Mouse (Mus musculus): Measurements from ENCODE around the gene Umodl1.

The Umodl1 gene

DNA sequence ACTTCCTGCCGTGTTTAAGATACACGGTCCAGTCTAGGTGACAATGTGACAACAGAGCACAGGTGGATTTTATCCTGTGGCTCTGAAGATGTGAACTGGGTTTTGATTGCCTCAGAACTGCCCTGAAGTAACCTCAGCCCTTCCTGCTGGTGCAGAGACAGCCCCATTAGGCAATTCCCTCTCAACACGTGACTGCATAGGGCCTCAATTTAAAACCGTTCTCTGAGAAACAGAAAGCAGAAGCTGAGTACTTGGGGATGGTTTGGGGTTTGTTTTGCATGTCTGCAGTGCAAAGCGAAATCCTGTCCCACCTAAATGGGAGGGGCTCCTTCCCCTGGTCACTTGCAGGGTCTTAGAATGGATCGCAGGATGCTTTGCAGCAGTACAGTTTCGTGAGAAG, 85.2 kb downstream of the Umodl1 start:
- no peak for DNase-seq

DNA sequence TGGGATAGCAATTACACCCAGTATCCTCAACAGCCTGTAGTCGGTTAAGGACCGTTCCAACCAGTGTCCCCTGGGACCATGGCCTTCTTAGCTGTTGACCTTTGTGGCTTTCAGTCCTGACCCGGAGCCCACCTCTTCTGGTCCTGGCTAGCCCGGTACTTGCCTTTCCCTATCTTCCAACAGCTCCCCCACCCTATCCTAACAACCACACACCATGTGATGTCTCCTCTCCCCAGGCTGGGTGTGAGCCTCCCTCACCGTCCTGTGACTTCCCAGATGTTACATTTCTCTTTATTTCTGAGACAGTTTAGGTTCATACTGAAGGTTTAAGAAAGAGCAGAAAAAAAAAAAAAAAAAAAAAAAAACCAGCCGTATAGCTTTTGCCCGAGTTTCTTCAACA, 86.0 kb downstream of the Umodl1 start:
- no peak for DNase-seq

DNA sequence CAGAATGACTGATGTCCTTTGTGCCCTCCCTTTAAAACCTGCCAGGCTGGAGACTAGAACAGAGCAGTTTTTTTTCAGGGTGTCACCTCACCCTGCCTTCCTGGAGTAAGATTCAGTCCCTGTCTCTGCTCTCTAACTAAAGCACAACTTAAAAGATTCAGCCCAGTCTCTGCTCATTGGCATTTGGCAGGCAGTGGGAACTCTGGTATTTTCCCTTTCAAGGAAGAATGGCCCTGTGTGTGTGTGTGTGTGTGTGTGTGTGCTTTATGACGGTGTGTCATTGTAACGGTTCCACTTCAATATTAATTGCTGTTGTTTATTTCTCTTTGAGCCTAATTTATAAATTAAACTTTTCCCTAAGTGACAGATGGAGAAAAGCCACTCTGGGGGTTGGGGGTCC, 88.3 kb downstream of the Umodl1 start:
- no peak for DNase-seq

DNA sequence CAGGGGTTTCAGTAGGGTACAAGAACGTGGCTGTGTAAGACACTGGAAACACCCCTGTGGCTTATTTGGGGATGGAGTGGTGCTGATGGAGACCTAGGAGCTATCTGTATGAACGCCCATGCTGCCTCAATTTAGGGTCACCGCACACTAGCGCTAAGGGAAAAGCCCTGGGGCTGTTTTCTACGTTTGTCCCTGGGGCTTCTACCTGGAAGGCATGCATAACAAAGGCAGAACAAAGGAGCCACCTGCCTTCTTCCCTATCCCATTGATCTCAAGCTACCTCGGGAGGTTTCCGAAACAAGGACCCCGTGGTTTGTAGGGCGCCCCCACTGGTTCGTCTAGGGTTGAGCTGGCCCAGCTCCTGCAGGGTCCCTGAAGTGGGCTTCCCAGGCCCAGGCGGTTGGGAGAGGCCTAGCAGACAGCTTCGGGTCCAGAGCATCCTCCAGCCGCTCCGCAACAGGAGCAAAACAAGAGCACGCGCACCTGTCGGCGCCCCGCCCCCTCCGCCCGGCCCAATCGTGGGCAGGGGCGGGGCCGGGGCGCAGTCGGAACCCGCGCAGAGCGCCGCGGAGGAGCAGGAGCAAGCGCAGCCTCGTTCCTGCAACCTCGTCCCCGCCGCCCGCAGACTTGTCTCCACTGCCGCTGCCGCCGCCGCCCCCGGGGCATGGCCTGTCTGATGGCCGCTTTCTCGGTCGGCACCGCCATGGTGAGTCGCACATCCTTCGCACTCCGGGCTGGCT, 102.9 kb downstream of the Umodl1 start, which contains the start of gene Abcg1:
Abcg1 (plus strand) TSS at position 525 of the 740 bp plus-strand sequence.
- peak; percentile 66 to 76 for DNase-seq

DNA sequence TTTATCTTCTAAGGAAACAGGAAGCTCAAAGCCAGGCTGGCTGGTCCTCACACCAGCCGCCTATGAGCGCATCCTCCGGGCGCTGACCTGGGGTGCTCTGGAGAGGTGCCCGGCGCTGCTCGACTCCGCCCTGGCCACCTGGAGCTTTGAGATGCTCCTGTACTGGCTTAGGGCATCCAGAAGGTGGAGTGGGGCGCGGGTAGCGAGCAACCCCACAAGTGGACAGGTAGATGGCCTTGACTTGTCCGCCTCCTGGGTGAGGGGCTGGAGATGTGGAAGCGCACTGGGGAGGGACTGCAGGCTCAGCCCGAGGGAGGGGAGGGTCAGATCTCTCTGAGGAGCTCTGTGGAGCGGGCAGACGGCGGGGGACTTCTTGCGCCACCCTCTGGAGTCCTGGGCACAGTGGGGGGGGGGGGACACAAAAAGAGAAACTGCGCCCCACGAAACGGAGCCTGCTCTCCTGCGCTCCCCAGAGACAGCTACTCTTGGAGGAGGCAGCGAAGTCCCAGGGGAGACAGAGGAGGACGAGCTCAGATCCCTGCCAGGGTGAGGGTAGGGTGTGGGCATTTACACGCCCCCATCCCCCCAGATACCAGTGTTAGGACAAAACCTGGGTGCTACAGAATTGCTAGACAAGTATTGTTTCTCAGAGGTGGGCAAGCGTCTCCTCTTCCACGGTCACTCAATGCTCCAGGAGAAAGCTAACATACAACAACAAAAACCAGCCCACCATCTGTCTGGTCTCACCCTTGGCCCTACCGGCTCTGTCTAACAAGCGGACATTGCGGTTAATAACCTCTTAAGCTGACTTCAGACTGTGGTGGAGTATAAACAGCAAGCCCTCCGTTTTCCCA, 103.7 kb downstream of the Umodl1 start:
- DNase-seq: no peak

DNA sequence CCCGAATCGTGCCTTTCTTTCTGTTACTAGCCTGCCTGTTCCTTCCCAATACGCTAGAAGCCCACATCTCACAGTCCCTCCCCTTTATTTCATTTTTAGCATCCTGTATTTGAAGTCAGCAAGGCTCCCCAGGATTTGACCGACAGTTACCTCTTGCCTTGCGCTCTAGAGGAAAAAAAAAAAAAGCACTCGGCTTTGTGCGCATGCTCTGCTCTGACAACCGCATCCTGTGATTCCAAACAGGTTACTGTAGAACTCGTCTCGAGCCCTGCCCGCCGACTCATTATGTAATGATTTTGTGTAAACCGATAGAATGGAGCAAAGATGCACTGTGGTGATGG, 104.3 kb downstream of the Umodl1 start:
- DNase-seq: peak; percentile 69 to 79

DNA sequence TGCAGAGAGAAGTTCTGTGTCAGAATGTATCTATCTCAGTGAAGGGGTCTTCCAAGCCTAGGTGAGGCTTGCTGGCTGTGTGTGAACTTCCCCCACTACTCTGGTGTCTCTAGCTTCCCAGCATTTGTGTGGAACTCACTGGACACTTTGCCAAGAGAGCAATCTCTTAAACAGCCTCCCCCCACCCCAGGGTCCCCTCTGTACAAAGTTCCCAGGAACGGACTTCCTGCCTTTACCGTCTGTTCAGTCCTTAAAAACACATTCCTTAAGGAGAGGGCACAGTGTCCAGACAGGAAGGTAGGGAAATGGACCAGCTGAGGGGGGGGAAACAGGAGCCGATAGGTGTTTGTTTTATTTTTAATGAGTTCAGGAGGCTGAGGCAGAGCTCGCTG, 105.8 kb downstream of the Umodl1 start:
- peak in 1 of 2 experiments; percentile 59 for DNase-seq

Measured in kidney, postnatal 25 days (tissue).